Mouse (Mus musculus) kidney, adult 2 months (tissue): ENCODE measurements around the gene Ticrr.

Source experiments
- CTCF ChIP-seq: fragments of 200-500 bp; conservative IDR thresholded peaks from 2 replicates; pipeline ENCODE4 v1.5.1; 2011; ENCODE audit warnings: low read depth, mild to moderate bottlenecking, control low read depth, low read length, moderate library complexity, mixed read lengths; ENCODE audit not compliant: insufficient read depth, insufficient read length
- POLR2A ChIP-seq: fragments of 200-500 bp; IDR thresholded peaks from one replicate; pipeline ENCODE4 v1.6.1; 2011; ENCODE audit warnings: low read depth, low read length, control low read depth

DNA sequence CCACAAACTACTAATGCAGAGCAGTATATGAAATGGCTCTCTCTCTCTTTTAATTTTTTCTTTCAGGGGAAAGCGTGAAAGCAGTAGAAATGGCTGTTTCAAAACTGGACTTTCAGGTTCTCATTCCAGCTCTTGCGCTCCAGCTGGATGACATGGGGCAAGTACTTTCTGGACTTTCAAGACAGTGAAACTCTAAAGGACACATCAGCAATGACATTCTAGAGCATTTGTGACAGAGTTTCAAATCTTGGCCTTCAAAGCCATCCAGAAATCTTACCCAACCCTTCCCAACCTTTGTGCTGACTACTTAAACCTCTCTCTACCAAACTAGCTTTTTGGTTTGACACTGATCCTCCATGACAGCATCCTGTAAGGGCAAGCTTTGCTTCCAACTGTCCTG, 78.9 kb downstream of the Ticrr start:
- TF ChIP-seq POLR2A (no peak), CTCF (no peak)
